Mouse (Mus musculus) frontal cortex, postnatal 14 days (tissue): ENCODE measurements around the gene Pm20d1.

Experiments
- DNase-seq, 2 experiments: peaks; one replicate each; pipeline ENCODE4 v3.0.0; 2022; ENCODE audit warnings: low spot score in 2 of 2

The Pm20d1 gene

DNA sequence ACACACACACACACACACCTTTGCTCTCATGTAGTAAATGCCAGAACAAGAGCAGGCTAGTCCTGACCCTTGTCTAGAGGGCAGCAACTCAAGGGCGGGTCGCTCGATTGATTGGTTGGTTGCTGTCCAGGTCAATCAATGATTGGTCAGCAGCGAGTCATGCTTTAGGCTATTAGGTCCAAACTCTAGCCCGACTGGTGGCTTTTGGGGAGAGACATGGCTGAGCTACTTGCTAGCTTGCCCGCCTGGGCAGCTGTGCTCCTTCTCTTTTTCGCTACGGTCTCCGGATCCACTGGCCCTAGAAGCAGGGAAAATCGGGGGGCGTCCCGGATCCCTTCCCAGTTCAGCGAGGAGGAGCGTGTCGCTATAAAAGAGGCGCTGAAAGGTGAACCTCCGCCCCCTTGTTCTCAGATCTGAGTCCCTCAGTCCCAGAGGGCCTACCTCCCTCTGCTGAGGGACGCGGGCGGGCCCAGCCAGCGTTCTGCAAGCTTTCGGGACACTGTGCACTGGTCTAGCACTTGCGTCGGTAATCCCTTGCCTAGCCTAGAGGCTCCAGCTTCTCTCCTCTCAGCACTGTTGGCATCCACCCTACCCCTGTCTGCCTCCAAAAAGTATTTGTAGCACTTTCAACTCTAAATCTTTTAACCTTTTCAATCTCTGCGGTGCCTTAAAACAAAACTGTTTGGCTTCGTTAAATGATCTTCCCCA, at the start of gene Pm20d1:
TSS of gene Pm20d1 (plus strand) at position 180 of the 708 bp plus-strand sequence.
- DNase-seq = no peak

- DNase-seq = no peak
These were observed 49.4 kb upstream of the Pm20d1 start for GRCm38 (mm10) chr1:131747761-131748160.

DNA sequence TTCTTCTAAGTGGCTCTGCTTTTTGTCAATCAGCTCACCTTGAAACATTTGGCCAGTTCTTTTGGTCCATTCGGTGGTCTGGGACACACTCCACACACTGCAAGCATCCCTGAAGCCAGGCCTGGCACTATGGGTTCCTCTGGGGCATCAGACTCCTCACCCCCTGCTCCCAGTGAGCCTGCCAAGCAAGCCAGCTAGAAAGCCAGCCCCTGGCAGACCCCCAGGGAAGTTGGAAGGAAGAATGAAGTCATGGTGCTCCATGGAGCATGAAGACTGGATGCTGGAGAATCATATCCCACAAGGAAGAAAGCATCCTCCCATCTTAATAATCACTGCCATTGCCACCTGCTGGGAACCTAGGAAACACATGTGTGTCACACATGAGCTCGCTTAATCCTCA, 48.5 kb upstream of the Pm20d1 start:
- DNase-seq = no peak

- DNase-seq = no peak
These were observed 47.3 kb upstream of the Pm20d1 start for GRCm38 (mm10) chr1:131749706-131750545.

GRCm38 (mm10) chr1:131751181-131751890, 45.8 kb upstream of the Pm20d1 start:
- no peak for DNase-seq

DNA sequence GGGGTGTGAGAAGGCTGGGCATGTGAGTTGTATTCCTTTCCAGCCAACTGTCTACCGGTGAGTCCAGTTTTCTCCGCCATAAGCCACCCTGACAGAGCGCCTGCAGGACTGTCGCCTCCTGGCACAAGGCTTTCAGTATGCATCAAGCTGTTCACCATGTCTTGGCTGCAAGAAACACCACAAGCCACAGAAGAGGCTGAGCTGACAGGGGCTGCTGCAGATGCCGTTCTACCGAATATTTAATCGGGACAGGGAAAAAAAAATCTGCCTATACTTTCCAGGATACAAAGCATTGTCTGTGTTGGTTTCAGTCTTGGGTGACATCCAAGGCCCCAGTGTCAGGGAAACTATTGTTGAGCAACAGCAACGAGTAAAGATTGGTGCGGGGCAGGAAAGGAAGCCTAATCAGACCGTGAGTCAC, 45.3 kb upstream of the Pm20d1 start:
- DNase-seq = no peak

- DNase-seq = no peak
These were observed 42.9 kb upstream of the Pm20d1 start for GRCm38 (mm10) chr1:131754212-131754829.

DNA sequence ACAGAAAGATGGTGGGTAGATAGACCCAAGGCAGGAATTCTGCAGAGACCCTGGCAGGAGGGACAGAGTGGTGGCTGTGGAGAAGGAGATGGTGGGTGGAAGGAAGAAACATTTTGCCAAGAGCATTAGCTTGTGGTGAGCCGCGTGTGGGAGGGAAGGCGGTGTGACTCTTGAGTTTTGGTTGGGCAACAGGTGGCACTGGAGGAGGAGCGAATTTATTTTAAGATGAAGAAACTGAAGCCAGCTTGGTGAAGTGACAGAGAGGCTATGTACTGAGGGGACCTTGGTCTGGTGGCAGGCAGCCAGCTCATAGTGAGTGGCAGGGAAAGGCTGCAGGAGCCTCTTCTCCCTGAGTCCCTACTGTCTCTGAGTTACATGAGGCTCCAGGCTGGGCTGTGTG, 42.3 kb upstream of the Pm20d1 start:
- DNase-seq = peak; percentile 28 to 43

- no peak for DNase-seq
These were observed 40.0 kb upstream of the Pm20d1 start for GRCm38 (mm10) chr1:131757211-131757610.

GRCm38 (mm10) chr1:131758796-131759195, 38.4 kb upstream of the Pm20d1 start:
- DNase-seq = no peak

- no peak for DNase-seq
These were observed 37.3 kb upstream of the Pm20d1 start for GRCm38 (mm10) chr1:131759667-131760427.

DNA sequence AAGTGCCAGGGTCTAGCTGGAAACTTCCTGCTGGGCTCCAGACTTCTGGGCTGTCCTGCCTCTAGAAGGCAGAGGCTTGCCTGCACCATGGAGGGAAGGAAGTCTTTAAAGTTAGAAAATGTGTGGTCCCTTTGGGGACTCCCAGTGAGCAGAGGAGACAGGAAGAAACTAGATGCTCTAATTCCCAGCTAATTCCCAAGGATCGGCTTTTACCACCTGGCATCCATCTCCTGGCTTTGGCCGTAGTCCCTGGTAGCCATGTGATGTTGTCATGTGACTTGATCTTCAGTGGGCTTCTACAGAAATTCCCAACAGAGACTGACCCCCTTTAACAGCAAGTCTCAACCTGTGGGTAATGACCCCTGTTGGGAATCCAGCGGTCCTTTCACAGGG, 36.8 kb upstream of the Pm20d1 start:
- DNase-seq = no peak

- DNase-seq = no peak
These were observed 35.9 kb upstream of the Pm20d1 start for GRCm38 (mm10) chr1:131761079-131761831.

DNA sequence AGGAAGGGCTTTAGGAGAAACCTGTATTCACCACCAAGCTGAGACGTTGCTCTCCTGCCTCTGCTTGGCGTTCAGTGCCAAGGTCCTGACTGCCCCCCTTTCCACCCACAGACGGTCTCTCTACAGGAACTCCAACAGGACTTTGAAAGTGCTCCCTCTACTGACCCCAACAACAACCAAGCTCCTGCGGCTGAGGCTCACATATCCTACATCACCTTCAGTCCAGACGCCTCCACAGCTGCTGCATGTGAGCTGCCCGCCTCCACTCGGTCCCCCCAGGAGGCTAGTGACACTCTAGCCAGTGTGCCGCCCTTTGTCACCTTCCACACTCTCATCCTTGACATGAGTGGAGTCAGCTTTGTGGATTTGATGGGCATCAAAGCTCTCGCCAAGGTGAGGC, 33.5 kb upstream of the Pm20d1 start:
- no peak for DNase-seq

- DNase-seq = no peak
These were observed 32.4 kb upstream of the Pm20d1 start for GRCm38 (mm10) chr1:131764581-131765338.

DNA sequence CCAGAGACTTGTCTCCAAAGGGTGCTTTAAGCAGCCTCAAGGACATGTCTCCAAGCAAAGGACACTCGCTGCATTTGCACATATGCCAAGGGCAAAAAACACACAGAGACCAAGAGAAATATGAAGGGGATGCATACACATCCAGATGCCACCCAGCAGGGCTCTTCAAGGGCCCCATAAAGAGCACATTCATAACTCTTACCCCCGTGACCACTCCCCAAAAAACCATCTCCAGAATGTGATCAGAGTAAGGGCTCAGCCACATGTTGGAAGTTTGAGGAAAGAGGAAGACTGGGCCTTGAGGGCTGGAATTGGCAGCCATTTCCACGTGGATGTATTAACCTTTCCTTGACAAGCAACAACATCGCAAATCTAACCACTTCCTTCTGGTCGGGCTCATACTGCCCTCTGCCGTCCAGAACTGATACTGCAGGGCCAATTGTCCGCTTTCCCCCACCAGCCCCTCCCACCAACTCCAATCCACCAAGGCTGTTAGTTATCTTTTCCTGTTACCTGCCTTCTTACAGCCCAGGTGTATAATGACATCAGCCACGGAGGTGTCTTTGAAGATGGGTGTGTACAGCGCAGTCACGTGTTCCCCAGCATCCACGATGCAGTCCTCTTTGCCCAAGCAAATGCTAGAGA, 31.7 kb upstream of the Pm20d1 start:
- peak; percentile 69 to 74 for DNase-seq

DNA sequence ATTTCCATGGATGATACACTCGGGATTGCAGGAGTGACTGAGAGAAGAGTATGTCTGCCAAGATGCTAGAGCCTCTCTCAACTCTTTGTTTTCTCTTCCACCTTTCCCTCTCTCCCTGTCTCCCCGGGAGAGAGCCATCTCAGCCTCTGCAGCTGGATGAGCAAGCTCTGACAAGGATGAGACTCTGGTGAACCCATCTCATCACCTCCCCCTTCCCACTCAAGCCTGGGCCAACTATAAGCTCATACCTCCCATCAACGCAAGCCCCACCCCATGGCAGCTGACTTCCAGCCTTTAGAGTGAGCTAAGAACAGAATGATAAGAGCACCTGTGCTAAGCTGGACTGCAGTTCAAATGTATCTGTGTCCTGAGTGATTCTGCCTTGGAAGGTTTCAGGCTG, 27.9 kb upstream of the Pm20d1 start:
- no peak for DNase-seq

DNA sequence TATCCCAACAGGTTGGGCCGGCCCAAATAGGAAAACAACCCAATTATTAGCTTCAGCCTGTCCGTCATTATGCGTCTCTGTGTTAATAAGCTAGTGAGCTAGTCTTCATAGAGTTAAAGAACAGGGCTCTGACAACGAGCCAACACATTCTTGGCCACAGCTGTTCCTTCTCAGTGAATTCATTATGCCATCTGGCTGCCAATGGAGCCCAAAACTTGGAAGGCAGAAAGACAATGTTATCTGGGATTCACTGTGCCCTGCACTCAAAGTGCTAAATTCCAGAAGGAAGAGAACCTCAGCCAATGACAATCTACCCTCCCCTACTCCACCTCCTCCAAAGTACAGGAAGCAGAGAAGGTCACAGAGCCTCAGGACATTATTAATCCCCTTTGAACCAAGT, 26.5 kb upstream of the Pm20d1 start:
- peak; percentile 63 to 69 for DNase-seq

DNA sequence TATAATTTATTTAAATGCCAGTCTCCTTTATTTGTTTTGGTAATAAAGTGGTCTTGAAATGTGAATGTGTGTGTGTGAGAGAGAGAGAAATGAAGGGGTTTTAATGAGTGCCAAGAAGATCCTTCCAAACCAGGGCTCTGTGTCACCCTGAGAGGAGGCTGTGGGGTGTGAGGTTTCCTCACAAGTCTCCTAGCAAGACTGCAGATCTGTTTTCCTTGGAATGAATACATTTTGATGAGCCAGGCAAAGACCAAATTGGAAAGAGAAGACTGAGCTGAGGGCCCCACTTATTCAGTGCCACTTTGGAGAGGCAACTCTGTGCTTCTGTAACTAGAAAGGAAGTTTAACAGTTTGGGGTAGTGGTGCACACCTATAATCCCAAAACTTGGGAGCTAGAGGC, 25.7 kb upstream of the Pm20d1 start:
- DNase-seq = no peak
